Mouse (Mus musculus): ENCODE data around the gene Tcf7l1. TPM values are rescaled to one million over a fixed set of nuclear protein-coding genes. Genes with fewer than 3 reads are reported as not detected.

The Tcf7l1 gene
- polyA plus RNA-seq, 1 experiment from 2014 or later = 7.0 TPM

GRCm38 (mm10) chr6:72593914-72594313 is 195.1 kb downstream of the Tcf7l1 start:
- Histone ChIP-seq H3K4me3 (replicated peaks) (no peak overlapping the region), H3K36me3 (no peaks in the 10 kb centered on the region), H3K4me1 (peaks cover 18% of the 10 kb centered on the region), H3K4me2 (no peak overlapping the region), H3K9ac (replicated peaks) (no peak overlapping the region), H3K27ac (replicated peaks) (no peak overlapping the region), H3K27me3 (replicated peaks) (no peaks in the 10 kb centered on the region), H3K9me3 (replicated peaks) (no peaks in the 10 kb centered on the region)
- no peak for ATAC-seq (ENCODE audit: low FRiP score)
- 73% methylated on average over 5 of the region's 5 CpGs for WGBS

DNA sequence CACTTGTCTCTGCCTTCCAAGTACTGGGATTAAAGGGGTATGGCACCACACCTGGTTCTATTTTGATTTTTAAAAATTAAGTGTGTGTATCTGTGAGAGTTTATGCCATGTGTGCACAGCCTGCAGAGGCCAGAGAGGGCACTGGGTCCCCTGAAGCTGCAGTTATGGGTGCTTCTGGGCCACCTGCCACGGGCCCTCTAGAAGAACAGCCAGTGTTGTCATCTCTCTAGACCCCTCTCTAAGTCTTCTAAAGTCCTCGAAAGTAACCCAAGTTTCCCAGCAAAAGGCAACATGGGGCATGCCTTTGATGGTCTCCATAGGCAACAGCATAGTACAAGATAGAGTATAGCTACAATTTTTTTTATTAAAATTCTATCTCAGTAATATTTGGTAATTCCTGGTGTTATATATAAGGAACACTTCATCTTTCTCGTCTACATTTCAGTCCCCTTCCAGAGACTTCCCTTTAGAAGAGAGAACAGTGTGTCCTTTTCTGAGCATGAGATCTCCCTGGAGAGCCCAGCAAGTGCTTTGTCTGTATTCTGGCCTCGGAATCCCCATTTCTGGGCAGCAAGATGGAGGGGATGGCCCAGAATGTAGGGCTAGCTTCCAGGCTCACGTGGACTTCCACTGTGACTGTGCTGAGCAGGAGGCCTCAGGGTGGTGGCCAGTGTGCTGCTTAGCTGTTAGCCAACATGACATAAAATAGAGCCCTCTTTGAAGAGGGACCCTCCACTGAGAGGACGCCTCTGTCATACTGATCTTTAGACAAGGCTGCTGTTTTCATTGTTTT is 195.8 kb downstream of the Tcf7l1 start:
- no peak overlapping the region for H3K9ac ChIP-seq (replicated peaks)
- no peak overlapping the region for H3K27ac ChIP-seq (replicated peaks)
- WGBS = 81% methylated on average over 6 of the region's 6 CpGs
- no peak for ATAC-seq (ENCODE audit: low FRiP score)
- H3K9me3 ChIP-seq (replicated peaks) = no peaks in the 10 kb centered on the region
- no peak overlapping the region for H3K4me3 ChIP-seq (replicated peaks)
- H3K27me3 ChIP-seq (replicated peaks) = no peaks in the 10 kb centered on the region
- H3K4me2 ChIP-seq = no peak overlapping the region
- H3K36me3 ChIP-seq = no peaks in the 10 kb centered on the region
- H3K4me1 ChIP-seq = peaks cover 13% of the 10 kb centered on the region

DNA sequence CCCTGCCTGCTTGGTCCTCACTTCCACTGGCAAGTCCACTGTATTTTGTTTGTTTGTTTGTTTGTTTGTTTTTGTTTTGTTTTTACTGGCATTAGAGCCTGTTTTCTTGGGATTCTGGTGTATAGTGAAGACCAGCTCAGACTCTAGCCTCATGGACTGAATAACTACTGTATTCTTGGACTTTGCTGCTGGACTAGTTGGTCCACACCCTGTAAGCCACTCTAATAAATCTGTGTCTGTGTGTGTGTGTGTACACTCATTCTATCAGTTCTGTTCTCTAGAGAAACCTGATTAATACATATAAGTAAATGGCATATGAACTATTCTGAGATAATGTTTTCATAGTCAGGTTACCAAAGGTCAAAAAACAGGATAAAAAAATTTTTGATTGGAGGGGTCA is 198.9 kb downstream of the Tcf7l1 start:
- no peak overlapping the region for H3K9ac ChIP-seq (replicated peaks)
- no peak overlapping the region for H3K4me3 ChIP-seq (replicated peaks)
- H3K36me3 ChIP-seq = 0 out of 2 replicates have a peak, but pooled peaks cover 4% of the 10 kb centered on the region
- no peak overlapping the region for H3K27ac ChIP-seq (replicated peaks)
- no peaks in the 10 kb centered on the region for H3K27me3 ChIP-seq (replicated peaks)
- no peak overlapping the region for H3K4me2 ChIP-seq
- no peak for ATAC-seq (ENCODE audit: low FRiP score)
- H3K9me3 ChIP-seq (replicated peaks) = no peaks in the 10 kb centered on the region
- H3K4me1 ChIP-seq = no peaks in the 10 kb centered on the region

GRCm38 (mm10) chr6:72588307-72588706 is 200.7 kb downstream of the Tcf7l1 start:
- ATAC-seq (ENCODE audit: low FRiP score) = no peak
- Histone ChIP-seq H3K4me1 (no peaks in the 10 kb centered on the region), H3K4me2 (no peak overlapping the region)

DNA sequence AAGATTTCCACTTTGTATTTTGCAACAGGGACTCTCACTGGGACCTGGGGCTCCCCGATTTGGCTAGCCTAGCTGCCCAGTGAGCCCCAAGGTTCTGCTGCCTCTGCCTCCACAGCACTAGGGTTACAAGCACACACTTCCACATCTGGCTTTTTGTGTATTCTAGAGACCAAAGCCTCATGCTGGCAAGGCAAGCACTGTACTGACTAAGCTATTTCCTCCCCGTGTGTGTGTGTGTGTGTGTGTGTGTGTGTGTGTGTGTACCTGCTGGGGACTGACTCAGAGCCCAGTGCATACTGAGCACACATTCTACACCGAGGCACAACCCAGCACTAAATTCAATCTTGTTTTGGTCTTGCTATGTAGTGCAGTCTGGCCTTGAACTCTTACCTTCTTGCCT is 202.4 kb downstream of the Tcf7l1 start:
- whole genome bisulfite sequencing = 85% methylated on average over 3 of the region's 3 CpGs
- Histone ChIP-seq H3K4me1 (no peaks in the 10 kb centered on the region), H3K36me3 (peaks cover 8% of the 10 kb centered on the region; the same call in 1 of the 2 replicates)

More at GRCm38 (mm10) chr6:72588307-72588706, 200.7 kb downstream of the Tcf7l1 start:
- Histone ChIP-seq H3K27me3 (replicated peaks) (no peaks in the 10 kb centered on the region), H3K36me3 (peaks cover 8% of the 10 kb centered on the region; the same call in 1 of the 2 replicates), H3K27ac (replicated peaks) (no peak overlapping the region), H3K4me3 (replicated peaks) (no peak overlapping the region), H3K9ac (replicated peaks) (no peak overlapping the region), H3K9me3 (replicated peaks) (no peaks in the 10 kb centered on the region)

DNA sequence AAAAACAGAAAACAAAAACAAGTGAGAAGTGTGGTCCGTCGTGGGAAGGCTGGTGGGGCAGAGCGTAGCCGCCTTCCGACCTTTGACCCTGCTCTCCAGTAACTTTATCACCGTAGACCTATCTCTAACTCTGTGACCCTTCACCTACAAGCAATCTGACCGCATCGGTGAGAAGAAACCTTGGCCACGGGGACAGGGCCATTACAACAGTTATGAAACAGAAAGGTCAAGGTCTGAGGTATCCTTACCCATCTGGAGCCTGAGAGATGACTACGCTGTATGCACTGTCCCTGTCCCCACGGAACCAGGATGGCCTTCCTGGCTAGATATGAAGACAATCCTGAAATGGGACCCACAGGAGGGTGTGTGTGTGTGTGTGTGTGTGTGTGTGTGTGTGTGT is 204.9 kb downstream of the Tcf7l1 start:
- 89% methylated on average over 11 of the region's 11 CpGs for WGBS
- Histone ChIP-seq H3K27ac (replicated peaks) (no peak overlapping the region), H3K4me3 (replicated peaks) (no peak overlapping the region), H3K4me1 (no peaks in the 10 kb centered on the region), H3K9me3 (replicated peaks) (no peaks in the 10 kb centered on the region), H3K36me3 (peaks cover 19% of the 10 kb centered on the region), H3K9ac (replicated peaks) (no peak overlapping the region), H3K4me2 (no peak overlapping the region), H3K27me3 (replicated peaks) (no peaks in the 10 kb centered on the region)
- no peak for ATAC-seq (ENCODE audit: low FRiP score)

More for the DNA sequence above, 202.4 kb downstream of the Tcf7l1 start:
- no peak overlapping the region for H3K4me2 ChIP-seq
- H3K9me3 ChIP-seq (replicated peaks) = no peaks in the 10 kb centered on the region
- no peak overlapping the region for H3K27ac ChIP-seq (replicated peaks)
- no peaks in the 10 kb centered on the region for H3K27me3 ChIP-seq (replicated peaks)
- H3K9ac ChIP-seq (replicated peaks) = no peak overlapping the region
- no peak overlapping the region for H3K4me3 ChIP-seq (replicated peaks)
- ATAC-seq (ENCODE audit: low FRiP score) = no peak

DNA sequence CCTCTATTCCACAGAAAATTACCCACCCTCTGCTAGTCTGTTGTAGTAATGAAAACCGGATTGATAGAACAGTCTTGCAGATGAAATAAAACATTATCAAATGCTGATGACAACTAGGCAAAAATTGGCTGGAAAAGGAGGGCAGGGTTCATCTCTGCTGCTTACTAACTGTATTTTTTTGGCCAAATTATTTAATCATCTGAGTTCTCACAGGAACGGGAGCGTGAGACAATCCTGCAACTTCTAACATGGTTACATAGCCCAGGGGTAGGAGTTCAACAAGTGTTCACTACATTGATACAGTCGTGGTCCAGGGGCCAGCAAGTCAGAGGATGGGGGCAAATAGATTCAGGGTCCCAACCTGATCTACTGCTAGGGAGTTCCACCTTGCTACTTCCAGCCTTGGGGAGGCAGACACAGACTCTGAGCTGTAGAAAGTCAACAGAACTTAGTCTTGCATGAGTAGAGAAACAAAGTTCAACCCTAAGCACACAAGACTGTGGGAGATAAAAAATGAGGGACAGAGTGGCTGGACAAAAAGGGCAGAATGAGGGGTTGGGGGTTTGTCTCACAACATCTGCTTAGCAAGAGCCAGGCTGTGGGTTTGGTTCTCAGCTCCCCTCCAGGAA is 205.7 kb downstream of the Tcf7l1 start:
- WGBS = 90% methylated on average over 4 of the region's 4 CpGs
- no peak overlapping the region for H3K27ac ChIP-seq (replicated peaks)

DNA sequence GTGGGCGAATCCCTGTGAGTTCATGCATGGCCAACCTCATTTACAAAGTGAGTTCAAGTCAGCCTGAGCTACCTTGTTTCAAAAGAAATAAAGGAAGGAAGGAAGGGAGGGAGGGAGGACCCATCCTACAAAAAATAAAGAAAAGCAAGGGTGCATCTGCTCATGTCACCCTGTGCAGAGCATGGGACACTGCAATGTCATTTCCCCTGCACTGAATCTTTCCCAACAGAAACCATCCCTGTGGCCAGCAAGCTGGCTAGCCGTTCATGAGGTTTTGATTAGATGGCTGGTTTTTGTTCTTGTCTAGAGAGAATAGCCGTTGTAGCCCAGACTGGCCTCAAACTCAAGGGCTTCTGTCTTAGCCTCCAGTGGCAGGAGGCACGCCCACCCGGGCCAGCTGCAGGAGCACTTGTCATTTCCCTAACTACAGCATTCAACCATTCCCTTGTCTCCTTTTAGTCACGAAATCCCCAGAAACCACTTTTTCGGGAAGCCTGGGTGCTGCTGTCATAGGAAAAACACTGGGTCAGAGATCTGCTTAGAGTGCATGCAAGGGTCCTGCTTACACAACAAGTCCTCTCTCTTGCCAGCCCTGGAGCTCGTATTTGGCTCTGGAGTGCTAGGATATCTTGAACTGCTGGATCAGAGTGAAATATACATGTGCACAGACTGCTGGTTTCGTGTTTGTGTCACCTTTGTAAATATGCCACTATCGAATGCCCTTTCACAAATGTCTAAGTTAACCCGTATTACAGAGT is 207.2 kb downstream of the Tcf7l1 start:
- ATAC-seq (ENCODE audit: low FRiP score) = no peak
- H3K4me1 ChIP-seq = no peaks in the 10 kb centered on the region
- no peaks in the 10 kb centered on the region for H3K27me3 ChIP-seq (replicated peaks)
- H3K9ac ChIP-seq (replicated peaks) = no peak overlapping the region
- H3K4me3 ChIP-seq (replicated peaks) = no peak overlapping the region
- H3K36me3 ChIP-seq = peaks cover 34% of the 10 kb centered on the region
- WGBS = 76% methylated on average over 11 of the region's 11 CpGs
- H3K4me2 ChIP-seq = no peak overlapping the region
- H3K9me3 ChIP-seq (replicated peaks) = no peaks in the 10 kb centered on the region
- H3K27ac ChIP-seq (replicated peaks) = no peak overlapping the region

More for the DNA sequence above, 205.7 kb downstream of the Tcf7l1 start:
- Histone ChIP-seq H3K9ac (replicated peaks) (no peak overlapping the region), H3K4me2 (no peak overlapping the region), H3K9me3 (replicated peaks) (no peaks in the 10 kb centered on the region), H3K27me3 (replicated peaks) (no peaks in the 10 kb centered on the region), H3K4me1 (no peaks in the 10 kb centered on the region), H3K4me3 (replicated peaks) (no peak overlapping the region), H3K36me3 (peaks cover 23% of the 10 kb centered on the region)
- no peak for ATAC-seq (ENCODE audit: low FRiP score)

Other genes with a start within 250 kb of the Tcf7l1 start
- 8.4 and 23.4 TPM in 2 replicates for gene Capg, start 244.9 kb downstream of the Tcf7l1 start, polyA plus RNA-seq (2015; fragmentation: Nextera tagmentation; extraction: Ambion mirVana)
- 14.3 and 16.6 TPM in 2 replicates for gene Elmod3, start 190.8 kb downstream of the Tcf7l1 start, polyA plus RNA-seq (2015; fragmentation: Nextera tagmentation; extraction: Ambion mirVana)
- 4.9 and 8.2 TPM in 2 replicates for gene Retsat, start 190.8 kb downstream of the Tcf7l1 start, polyA plus RNA-seq (2015; fragmentation: Nextera tagmentation; extraction: Ambion mirVana)
- gene Tgoln1, start 172.3 kb downstream of the Tcf7l1 start, polyA plus RNA-seq (2015; fragmentation: Nextera tagmentation; extraction: Ambion mirVana) = 36.3 and 38.0 TPM in 2 replicates
- gene Kcmf1, start 110.7 kb upstream of the Tcf7l1 start, polyA plus RNA-seq (2015; fragmentation: Nextera tagmentation; extraction: Ambion mirVana) = 36.5 and 40.9 TPM in 2 replicates
- 3,928 and 4,902 TPM in 2 replicates for gene Tmsb10, start 169.5 kb upstream of the Tcf7l1 start, polyA plus RNA-seq (2015; fragmentation: Nextera tagmentation; extraction: Ambion mirVana)